Mouse (Mus musculus) limb, embryonic 12.5 days (tissue): ENCODE results near the gene Nmur2. TPM values are rescaled to one million over a fixed set of nuclear protein-coding genes. Genes with fewer than 3 reads are reported as not detected.
A peak's percentile ranks its signal among the peaks of the same experiment; 100 is the strongest.

Experiments used
- ATAC-seq: fragments of 200-750 bp; cut with Nextera tagmentation; 2 replicates; pipeline ENCODE4 v1.8.0; 2017; ENCODE audit warnings: low read depth, moderate TSS enrichment; ENCODE audit not compliant: insufficient number of reproducible peaks, insufficient read depth, low FRiP score, low TSS enrichment
- H3K27ac ChIP-seq: fragments of 300-500 bp; sonication (generic); 2 replicates; pipeline ENCODE4 v1.5.1; 2016; ENCODE audit warnings: mild to moderate bottlenecking, moderate library complexity
- H3K27me3 ChIP-seq: fragments of 300-500 bp; sonication (generic); 2 replicates; pipeline ENCODE4 v1.6.1; 2016; ENCODE audit warnings: mild to moderate bottlenecking, moderate library complexity
- H3K36me3 ChIP-seq: fragments of 300-500 bp; sonication (generic); 2 replicates; pipeline ENCODE4 v1.6.1; 2016; ENCODE audit warnings: mild to moderate bottlenecking, moderate library complexity
- H3K4me1 ChIP-seq: fragments of 300-500 bp; sonication (generic); replicated peaks from 2 replicates; pipeline ENCODE4 v1.6.1; 2016
- H3K4me2 ChIP-seq: fragments of 300-500 bp; sonication (generic); 2 replicates; pipeline ENCODE4 v1.6.1; 2016; ENCODE audit warnings: mild to moderate bottlenecking, moderate library complexity
- H3K4me3 ChIP-seq: fragments of 300-500 bp; sonication (generic); replicated peaks from 2 replicates; pipeline ENCODE4 v1.5.1; 2016; ENCODE audit warnings: mild to moderate bottlenecking
- H3K9ac ChIP-seq: fragments of 300-500 bp; sonication (generic); replicated peaks from 2 replicates; pipeline ENCODE4 v1.6.1; 2016; ENCODE audit warnings: mild to moderate bottlenecking, moderate library complexity
- H3K9me3 ChIP-seq: fragments of 300-500 bp; sonication (generic); 2 replicates; pipeline ENCODE4 v1.6.1; 2016; ENCODE audit warnings: mild to moderate bottlenecking, moderate library complexity
- WGBS: fragments of 180-500 bp; shearing (Covaris S2); methylation state at CpG from one replicate; pipeline ENCODE4 v1.1.7; 2016; 5-methylcytosine and 5-hydroxymethylcytosine counted together
- polyA plus RNA-seq: library from polyadenylated mRNA; unstranded; fragments of >200 nt; fragmentation: Nextera tagmentation; extraction: Ambion mirVana; gene quantifications from 2 replicates; pipeline ENCODE4 v1.2.1, GENCODE M21; 2016

Gene Nmur2
- polyA plus RNA-seq, result 0.12 TPM in 1 of 2 replicates, not detected in the other

DNA sequence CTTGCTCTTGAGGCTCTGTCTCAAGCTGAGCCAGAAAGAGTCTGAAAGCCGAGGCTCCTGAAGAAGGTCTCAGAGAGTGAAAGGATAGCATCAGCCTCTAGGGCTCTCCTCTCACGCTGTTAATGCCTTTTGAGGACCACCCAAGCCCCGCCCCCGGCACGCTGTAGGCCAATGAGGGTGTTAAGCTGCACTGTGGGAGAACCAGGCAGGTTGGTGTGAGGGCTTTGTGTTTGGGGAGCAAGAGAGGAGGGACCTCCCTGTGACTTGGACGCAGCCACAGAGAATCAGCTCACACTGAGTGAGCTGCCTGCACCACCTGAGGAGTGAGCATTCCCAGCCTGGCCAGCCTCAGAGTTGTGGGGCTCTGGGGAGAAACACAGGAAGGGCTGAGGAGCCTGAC is at the start of gene Nmur2:
Nmur2 (minus strand) TSS at position 94 of the 400 bp plus-strand sequence.
- Histone ChIP-seq H3K9me3 (no peaks in the 10 kb centered on the region), H3K9ac (no peak within 1 kb of the TSS), H3K36me3 (no peaks in the 10 kb centered on the region), H3K27me3 (no peaks in the 10 kb centered on the region), H3K4me3 (no peak within 1 kb of the TSS), H3K4me2 (peak within 1 kb of the TSS; percentile 22), H3K4me1 (no peaks in the 10 kb centered on the region), H3K27ac (no peak within 1 kb of the TSS)
- WGBS, result 4% methylated on average over 6 of the region's 6 CpGs
- ATAC-seq, result no peak

DNA sequence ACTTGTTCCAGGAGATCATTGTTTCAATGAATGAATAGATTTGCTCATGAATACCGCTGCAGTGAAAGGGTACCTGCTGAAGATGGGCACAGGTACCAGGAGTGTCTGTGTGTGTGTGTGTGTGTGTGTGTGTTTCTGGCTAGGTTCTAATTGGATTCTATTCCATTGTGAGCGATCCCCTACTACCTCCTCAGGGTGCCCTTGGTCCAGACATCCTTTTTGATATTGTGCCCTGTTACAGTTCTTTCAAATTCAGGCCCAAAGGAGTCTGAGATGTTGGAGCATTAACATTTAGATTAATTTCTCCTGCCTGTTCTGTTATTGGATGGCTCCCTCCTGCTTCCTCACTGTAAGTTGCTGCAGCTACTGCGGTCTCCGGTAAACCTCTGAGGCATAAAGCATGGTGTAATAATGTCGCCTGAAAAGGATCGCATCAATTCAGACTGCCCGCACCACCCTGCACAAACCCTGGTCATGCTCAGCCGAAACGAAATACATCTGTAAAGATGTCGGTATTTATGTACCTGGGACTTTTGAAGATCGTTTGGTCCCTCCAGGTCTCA is 48.4 kb upstream of the Nmur2 start:
- 84% methylated on average over 11 of the region's 11 CpGs for WGBS
- H3K27ac ChIP-seq, result no peak overlapping the region
- no peaks in the 10 kb centered on the region for H3K9me3 ChIP-seq
- no peak overlapping the region for H3K9ac ChIP-seq
- H3K36me3 ChIP-seq, result no peaks in the 10 kb centered on the region
- no peak overlapping the region for H3K4me2 ChIP-seq
- no peaks in the 10 kb centered on the region for H3K27me3 ChIP-seq
- H3K4me3 ChIP-seq, result no peak overlapping the region
- no peak for ATAC-seq
- 0 out of 2 replicates have a peak, but pooled peaks cover 5% of the 10 kb centered on the region for H3K4me1 ChIP-seq

DNA sequence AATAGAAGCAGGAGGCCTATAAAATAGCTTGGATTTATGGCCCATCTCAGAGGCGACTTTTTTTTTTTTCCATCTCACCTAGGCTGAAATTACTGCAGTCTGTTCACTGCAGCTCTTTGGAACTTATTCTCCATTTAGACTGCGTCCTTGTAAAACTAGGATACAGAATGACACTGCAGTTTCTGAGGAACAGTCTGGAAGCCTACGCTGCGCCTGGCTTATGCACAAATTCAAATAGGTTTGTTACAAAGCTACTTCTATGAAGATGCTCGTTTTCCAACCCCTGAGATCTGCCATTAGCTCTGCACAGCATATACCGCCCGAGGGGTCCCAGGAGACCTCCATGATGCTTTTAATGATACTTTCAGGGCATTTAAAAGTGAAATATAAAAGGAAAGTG is 31.3 kb upstream of the Nmur2 start:
- Histone ChIP-seq H3K4me2 (no peak overlapping the region), H3K9me3 (no peaks in the 10 kb centered on the region), H3K36me3 (no peaks in the 10 kb centered on the region), H3K4me1 (peaks cover 14% of the 10 kb centered on the region; the same call in 1 of the 2 replicates), H3K4me3 (no peak overlapping the region), H3K27ac (no peak overlapping the region), H3K9ac (no peak overlapping the region), H3K27me3 (no peaks in the 10 kb centered on the region)
- no peak for ATAC-seq
- 41% methylated on average over 7 of the region's 7 CpGs for WGBS

DNA sequence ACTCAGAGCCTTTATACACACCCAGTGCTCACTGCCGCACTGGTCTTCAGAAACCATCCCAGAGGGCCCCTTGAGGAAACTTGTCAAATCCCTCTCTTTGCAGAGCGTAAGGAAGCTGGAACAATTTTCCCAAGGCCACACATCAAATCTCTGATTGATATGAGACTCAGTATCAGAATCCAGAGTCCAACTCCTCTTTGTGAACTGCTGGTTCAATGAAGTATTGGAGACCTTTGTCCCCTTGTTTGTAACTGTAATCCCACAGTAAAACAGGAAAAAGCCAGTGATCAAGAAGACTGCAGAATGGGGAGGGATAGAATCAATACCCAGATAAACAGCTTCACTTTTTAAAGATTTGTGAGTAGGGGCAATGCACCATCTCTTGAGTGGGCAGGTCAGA is 28.8 kb upstream of the Nmur2 start:
- Histone ChIP-seq H3K27ac (no peak overlapping the region), H3K27me3 (no peaks in the 10 kb centered on the region), H3K36me3 (no peaks in the 10 kb centered on the region), H3K4me3 (no peak overlapping the region), H3K4me1 (peaks cover 16% of the 10 kb centered on the region), H3K9ac (no peak overlapping the region), H3K9me3 (no peaks in the 10 kb centered on the region), H3K4me2 (no peak overlapping the region)
- 86% methylated on average over 2 of the region's 2 CpGs for WGBS
- no peak for ATAC-seq

DNA sequence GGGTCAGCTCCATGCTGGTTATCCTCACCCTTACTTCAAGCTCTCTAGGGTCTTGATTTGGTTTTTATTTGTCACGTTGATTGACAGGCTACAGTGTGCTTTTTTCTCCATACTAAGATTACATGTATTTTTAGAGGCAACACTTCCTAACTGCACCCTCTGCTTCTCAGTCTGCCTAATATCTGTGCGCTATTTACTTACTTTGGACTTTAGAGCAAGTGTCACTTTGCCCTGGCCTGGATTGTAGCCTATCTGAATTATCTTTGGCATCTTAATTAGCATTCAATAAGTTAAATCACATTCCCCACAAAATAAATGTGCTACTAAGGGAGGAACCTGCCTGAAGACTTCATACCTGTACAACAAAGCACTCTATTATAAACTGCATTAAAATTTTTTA is 24.3 kb upstream of the Nmur2 start:
- ATAC-seq, result no peak
- 89% methylated on average over 2 of the region's 2 CpGs for WGBS

DNA sequence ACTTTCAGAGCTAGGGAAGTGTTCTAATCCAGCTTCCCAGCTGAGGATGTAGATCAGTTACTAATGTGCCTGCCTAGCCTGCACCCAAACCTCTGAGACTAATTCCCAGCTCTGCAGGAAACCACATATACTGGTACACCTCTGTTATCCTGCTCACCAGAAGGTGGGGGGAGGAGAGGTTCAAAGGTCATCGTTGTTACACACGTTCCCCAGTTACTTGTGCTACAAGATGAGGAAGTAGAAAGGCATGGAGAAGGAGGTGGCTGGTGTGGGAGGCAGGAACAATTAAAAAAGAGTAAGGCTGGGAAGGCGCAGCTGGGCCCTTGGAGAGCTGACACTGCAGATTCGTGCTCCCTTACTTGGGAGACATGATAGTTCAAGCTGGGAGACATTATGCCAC is 23.8 kb upstream of the Nmur2 start:
- Histone ChIP-seq H3K9me3 (no peaks in the 10 kb centered on the region), H3K9ac (no peak overlapping the region), H3K36me3 (no peaks in the 10 kb centered on the region), H3K27me3 (no peaks in the 10 kb centered on the region), H3K27ac (no peak overlapping the region), H3K4me3 (no peak overlapping the region), H3K4me2 (no peak overlapping the region), H3K4me1 (peaks cover 4% of the 10 kb centered on the region; the same call in 1 of the 2 replicates)
- 45% methylated on average over 4 of the region's 4 CpGs for WGBS
- no peak for ATAC-seq

More for the DNA sequence above, 24.3 kb upstream of the Nmur2 start:
- H3K9me3 ChIP-seq, result no peaks in the 10 kb centered on the region
- H3K36me3 ChIP-seq, result no peaks in the 10 kb centered on the region
- H3K9ac ChIP-seq, result no peak overlapping the region
- H3K27ac ChIP-seq, result no peak overlapping the region
- no peak overlapping the region for H3K4me3 ChIP-seq
- no peaks in the 10 kb centered on the region for H3K27me3 ChIP-seq
- H3K4me1 ChIP-seq, result peaks cover 4% of the 10 kb centered on the region; the same call in 1 of the 2 replicates
- no peak overlapping the region for H3K4me2 ChIP-seq

DNA sequence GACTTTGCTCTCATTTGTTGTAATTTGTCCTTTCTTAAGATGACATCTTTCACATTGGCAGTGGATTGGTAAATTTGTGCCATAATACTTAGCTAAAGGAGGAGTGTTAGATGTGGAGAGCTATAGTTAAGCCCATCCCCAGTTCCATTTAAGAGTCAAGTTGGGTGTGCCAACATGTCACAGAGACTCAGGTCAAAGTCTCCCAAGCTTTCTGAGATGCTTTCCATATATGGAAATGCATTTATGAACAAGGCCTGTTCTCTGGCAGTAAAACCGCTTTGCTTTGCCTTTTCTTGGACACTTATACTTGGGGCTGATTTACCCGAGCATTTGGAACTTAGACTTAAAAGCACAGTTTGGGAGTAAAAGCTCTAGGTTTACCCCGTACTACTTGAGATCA is 18.4 kb upstream of the Nmur2 start:
- H3K4me2 ChIP-seq, result no peak overlapping the region
- no peaks in the 10 kb centered on the region for H3K36me3 ChIP-seq
- H3K4me1 ChIP-seq, result no peaks in the 10 kb centered on the region
- H3K9me3 ChIP-seq, result no peaks in the 10 kb centered on the region
- ATAC-seq, result no peak
- no peak overlapping the region for H3K4me3 ChIP-seq
- WGBS, result 77% methylated on average over 3 of the region's 3 CpGs
- H3K9ac ChIP-seq, result no peak overlapping the region
- no peak overlapping the region for H3K27ac ChIP-seq
- no peaks in the 10 kb centered on the region for H3K27me3 ChIP-seq

DNA sequence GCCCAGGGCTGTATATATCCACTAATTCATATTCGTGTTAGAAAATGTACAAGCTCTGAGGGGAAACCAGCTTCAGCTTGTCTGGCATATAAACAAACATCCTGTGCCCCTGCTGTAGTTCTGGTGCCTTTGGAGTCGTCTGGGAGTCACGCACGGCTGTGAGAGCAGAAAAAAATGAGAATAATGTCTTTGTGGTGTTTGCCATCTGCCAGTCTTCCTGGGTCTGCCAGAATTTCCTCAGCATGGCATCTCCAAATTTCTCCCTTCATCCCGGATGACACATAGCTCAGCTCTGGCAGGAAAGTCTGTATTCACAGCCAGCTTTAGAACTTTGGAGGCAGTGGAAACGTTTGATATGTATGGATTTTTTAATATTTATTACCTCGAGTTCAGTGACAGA is 13.6 kb upstream of the Nmur2 start:
- H3K27ac ChIP-seq, result no peak overlapping the region

DNA sequence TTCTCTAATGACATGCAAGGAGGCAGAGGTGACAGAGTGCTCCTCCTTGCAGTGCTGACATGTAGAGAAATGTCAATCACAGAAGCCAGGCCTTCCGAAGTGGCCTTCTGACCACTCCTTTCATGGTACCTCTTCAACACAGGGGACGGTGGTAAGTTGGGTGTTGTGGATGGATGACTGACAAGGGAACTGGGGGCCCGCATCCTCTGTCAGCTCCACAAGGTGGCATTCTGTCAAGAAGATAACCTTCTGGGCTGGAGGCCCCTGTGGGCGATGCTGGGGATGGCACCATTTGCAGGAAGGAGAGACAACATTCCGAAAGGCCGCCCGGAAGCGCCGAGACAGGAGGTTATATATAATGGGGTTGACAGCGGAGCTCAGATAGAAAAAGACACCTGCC is 14.0 kb downstream of the Nmur2 start:
- 80% methylated on average over 10 of the region's 10 CpGs for WGBS
- no peak overlapping the region for H3K9ac ChIP-seq
- no peaks in the 10 kb centered on the region for H3K36me3 ChIP-seq
- no peak overlapping the region for H3K27ac ChIP-seq
- H3K9me3 ChIP-seq, result no peaks in the 10 kb centered on the region
- no peak for ATAC-seq
- H3K4me3 ChIP-seq, result no peak overlapping the region
- no peaks in the 10 kb centered on the region for H3K4me1 ChIP-seq
- no peak overlapping the region for H3K4me2 ChIP-seq
- H3K27me3 ChIP-seq, result no peaks in the 10 kb centered on the region

More for the DNA sequence above, 13.6 kb upstream of the Nmur2 start:
- H3K4me2 ChIP-seq, result no peak overlapping the region
- no peak for ATAC-seq
- H3K4me3 ChIP-seq, result no peak overlapping the region
- no peak overlapping the region for H3K9ac ChIP-seq
- 82% methylated on average over 7 of the region's 7 CpGs for WGBS
- H3K4me1 ChIP-seq, result no peaks in the 10 kb centered on the region
- no peaks in the 10 kb centered on the region for H3K9me3 ChIP-seq
- no peaks in the 10 kb centered on the region for H3K36me3 ChIP-seq
- no peaks in the 10 kb centered on the region for H3K27me3 ChIP-seq

DNA sequence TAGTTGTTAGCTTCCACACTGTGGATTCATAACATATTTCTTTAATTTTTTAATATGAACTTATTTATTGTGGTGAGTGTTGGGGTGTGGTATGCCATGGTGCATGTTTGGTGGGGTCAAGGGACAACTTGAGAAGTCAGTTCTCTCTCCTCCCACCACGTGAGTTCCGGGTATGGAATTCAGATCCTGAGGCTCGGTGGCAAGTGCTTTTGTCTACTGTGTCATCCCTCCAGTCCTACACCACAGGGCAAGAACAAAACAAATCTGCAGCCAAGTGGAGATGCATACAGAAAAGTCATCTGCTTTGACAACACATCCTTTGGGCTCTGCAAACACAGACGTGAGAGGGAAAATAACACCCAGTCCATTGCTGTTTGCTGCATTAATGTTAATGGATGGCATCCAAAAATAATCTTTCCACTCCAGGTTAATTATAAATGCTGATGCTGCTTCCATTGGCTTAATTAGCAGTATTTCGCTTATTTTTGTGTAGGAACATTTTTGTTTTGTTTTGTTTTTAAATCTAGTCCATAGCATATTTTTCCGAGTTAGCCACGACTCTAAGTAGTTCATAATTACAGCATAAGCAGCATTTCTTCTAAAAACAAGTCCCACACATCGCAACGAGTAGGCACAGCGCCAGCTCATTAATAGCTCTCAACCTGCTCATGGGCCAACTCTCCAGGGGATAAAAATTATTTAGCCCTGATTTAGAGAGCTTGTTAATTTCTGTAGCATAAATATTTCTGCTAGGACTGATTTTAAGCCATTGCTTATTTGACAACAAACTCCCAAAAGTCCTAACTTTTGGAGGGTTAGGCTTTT is 14.9 kb downstream of the Nmur2 start:
- Histone ChIP-seq H3K9me3 (no peaks in the 10 kb centered on the region), H3K4me2 (no peak overlapping the region), H3K9ac (no peak overlapping the region), H3K27me3 (no peaks in the 10 kb centered on the region), H3K4me3 (no peak overlapping the region), H3K4me1 (no peaks in the 10 kb centered on the region), H3K27ac (no peak overlapping the region), H3K36me3 (no peaks in the 10 kb centered on the region)
- WGBS, result 78% methylated on average over 10 of the region's 10 CpGs
- no peak for ATAC-seq

DNA sequence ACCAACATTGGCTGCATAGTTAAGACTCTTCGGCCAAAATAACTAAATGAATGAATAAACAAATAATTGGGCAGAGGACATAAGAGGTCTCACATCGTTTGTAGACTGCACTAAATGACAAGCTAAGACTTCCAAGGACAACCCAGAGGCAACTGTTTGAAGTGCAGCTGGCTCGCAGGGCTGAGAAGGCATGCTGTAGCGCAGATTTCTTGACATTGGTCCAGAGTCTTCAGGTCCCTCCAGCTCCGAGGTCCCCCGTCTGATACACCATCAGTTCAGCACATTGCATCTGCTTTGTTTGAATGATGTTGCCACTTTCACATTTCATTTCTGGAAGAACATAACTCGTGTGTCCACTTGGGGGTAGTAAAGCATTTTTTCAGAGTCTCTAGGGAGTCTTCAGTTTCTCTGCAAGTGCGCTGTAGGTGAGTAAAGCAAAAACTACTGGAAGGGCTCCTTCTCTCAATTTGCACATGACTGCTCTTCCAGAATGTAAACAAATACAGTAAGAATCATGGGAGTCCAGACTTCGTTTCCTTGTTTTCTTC is 27.2 kb downstream of the Nmur2 start:
- WGBS, result 51% methylated on average over 9 of the region's 9 CpGs
- no peak overlapping the region for H3K27ac ChIP-seq
- ATAC-seq, result no peak
- H3K36me3 ChIP-seq, result no peaks in the 10 kb centered on the region
- H3K27me3 ChIP-seq, result no peaks in the 10 kb centered on the region
- no peaks in the 10 kb centered on the region for H3K4me1 ChIP-seq
- no peaks in the 10 kb centered on the region for H3K9me3 ChIP-seq
- H3K4me3 ChIP-seq, result no peak overlapping the region
- H3K4me2 ChIP-seq, result no peak overlapping the region
- no peak overlapping the region for H3K9ac ChIP-seq
